16 mouse cellular contexts compared by ENCODE assay signal in the genomic region with DNA sequence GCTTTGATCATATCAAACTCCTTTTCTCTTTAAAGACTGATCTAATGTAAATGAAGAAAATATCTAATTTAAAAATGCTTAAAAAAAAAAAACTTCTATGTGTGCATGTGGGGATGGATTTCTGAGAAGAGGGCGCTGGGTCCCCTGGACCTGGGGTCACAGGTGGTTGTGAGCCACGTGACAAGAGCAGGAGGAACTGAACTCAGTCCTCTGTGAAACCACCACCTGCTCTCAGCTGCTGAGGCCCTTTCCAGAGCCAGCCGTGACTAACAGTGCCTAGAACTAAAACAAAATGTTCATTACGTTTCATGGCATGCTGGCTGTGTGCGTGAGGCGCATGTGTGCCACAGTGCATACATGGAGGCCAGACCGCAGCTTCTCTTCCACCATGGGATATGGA. TPM values are rescaled to one million over a fixed set of nuclear protein-coding genes. Genes with fewer than 3 reads are reported as not detected.
A peak's percentile ranks its signal among the peaks of the same experiment; 100 is the strongest.
DNase-seq lines count a peak whose midpoint lies in the region; ATAC-seq and TF ChIP-seq lines count a peak whose summit lies in the region.
"Had no signal": no experiment of that assay in that cellular context is flagged by ENCODE, and none has a peak within 500 bp of the region (broad histone marks: within the 10 kb centered on the region; RNA-seq: fewer than 3 reads in every experiment).

No protein-coding gene starts in this region.

- TF ChIP-seq CTCF in hindbrain, postnatal 0 days (IDR thresholded peaks at IDR 0.05; ENCODE audit: low read depth), result no peak
- TF ChIP-seq CTCF in CH12.LX (conservative IDR thresholded peaks at IDR 0.05 in 1 of 2, IDR thresholded peaks at IDR 0.05 in 1 of 2; ENCODE audit: low read depth in 2 of 2, low read length in 2 of 2), result no peak

- no peak overlapping the region for H3K4me3 ChIP-seq in hindbrain, postnatal 0 days (ENCODE audit: low read length)
- no peak overlapping the region for H3K4me3 ChIP-seq in hindbrain, embryonic 16.5 days (ENCODE audit: low read length)
- H3K4me3 ChIP-seq in midbrain, embryonic 13.5 days (replicated peaks), result no peak overlapping the region
- no peak overlapping the region for H3K4me3 ChIP-seq in midbrain, embryonic 15.5 days
- H3K4me3 ChIP-seq in CH12.LX (replicated peaks in 1 of 3; ENCODE audit: low read depth in 2 of 3, low read length in 2 of 3, poor library complexity in 1 of 3), result peak overlapping the region in 1 of 3 experiments; percentile 33
- H3K4me3 ChIP-seq: embryonic facial prominence, embryonic 12.5 days; intestine, embryonic 15.5 days; limb, embryonic 10.5 days; limb, embryonic 15.5 days had no signal

- WGBS in hindbrain, postnatal 0 days, result 88% methylated on average over 7 of the region's 7 CpGs
- 89% methylated on average over 7 of the region's 7 CpGs for WGBS in hindbrain, embryonic 16.5 days
- WGBS in midbrain, embryonic 13.5 days, result 94% methylated on average over 7 of the region's 7 CpGs
- 93% methylated on average over 7 of the region's 7 CpGs for whole genome bisulfite sequencing in midbrain, embryonic 15.5 days

- in situ Hi-C loops in CH12.LX (cut with MboI; ENCODE audit: low pct_ligation_motif_present, low pct_unique_long_range_greater_than_20kb, low sequenced_read_pairs), result loop anchor here (5.0 to 10.0 kb wide), 2 partner anchors 37 to 60 kb away; no protein-coding TSS in a partner anchor

- no peak for TF ChIP-seq POLR2A in CH12.LX (IDR thresholded peaks at IDR 0.05; ENCODE audit: low read depth, low read length)

- TF ChIP-seq RAD21 in CH12.LX (IDR thresholded peaks at IDR 0.05; ENCODE audit: low read depth, low read length), result no peak; the same call in 1 of the 2 replicates

- no peak for DNase-seq in hindbrain, postnatal 0 days (ENCODE audit: low spot score)
- peak; percentile 45 for DNase-seq in CH12.LX (ENCODE audit: extremely low read depth)
- peak; percentile 69 to 72 for DNase-seq in spleen, postnatal 36 days (ENCODE audit: low spot score in 2 of 2)
- DNase-seq in heart, postnatal 14 days, result no peak
- DNase-seq: cerebellum, adult 11-12 months; cerebellum, adult 9-11 months; gastrocnemius, postnatal 10 days; right cerebral cortex, postnatal 25 days had no signal

- no peak for TF ChIP-seq EP300 in CH12.LX (IDR thresholded peaks at IDR 0.05; ENCODE audit: low read length)

- no peak overlapping the region for H3K4me2 ChIP-seq in hindbrain, postnatal 0 days (ENCODE audit: low read depth, low read length)
- H3K4me2 ChIP-seq in hindbrain, embryonic 16.5 days (ENCODE audit: low read length), result no peak overlapping the region
- no peak overlapping the region for H3K4me2 ChIP-seq in midbrain, embryonic 13.5 days (replicated peaks)
- no peak overlapping the region for H3K4me2 ChIP-seq in midbrain, embryonic 15.5 days
- peak overlapping the region; percentile 4; the same call in 1 of the 2 replicates for H3K4me2 ChIP-seq in CH12.LX (ENCODE audit: insufficient read depth, low read depth, poor library complexity, severe bottlenecking)
- H3K4me2 ChIP-seq: embryonic facial prominence, embryonic 12.5 days; intestine, embryonic 15.5 days; limb, embryonic 15.5 days; midbrain, embryonic 11.5 days had no signal

- no peaks in the 10 kb centered on the region for H3K79me2 ChIP-seq in CH12.LX (replicated peaks; ENCODE audit: control insufficient read depth, extremely low read depth, insufficient read depth, poor library complexity, severe bottlenecking)

- no peak overlapping the region for H3K9ac ChIP-seq in hindbrain, postnatal 0 days (replicated peaks; ENCODE audit: low read length)
- H3K9ac ChIP-seq in hindbrain, embryonic 16.5 days (ENCODE audit: low read depth, low read length), result no peak overlapping the region
- no peak overlapping the region for H3K9ac ChIP-seq in midbrain, embryonic 13.5 days (replicated peaks)
- no peak overlapping the region for H3K9ac ChIP-seq in midbrain, embryonic 15.5 days
- H3K9ac ChIP-seq in CH12.LX (ENCODE audit: insufficient read depth, low read depth), result no peak overlapping the region
- H3K9ac ChIP-seq: embryonic facial prominence, embryonic 12.5 days; intestine, embryonic 15.5 days; limb, embryonic 15.5 days had no signal

- peaks cover 39% of the 10 kb centered on the region for H3K36me3 ChIP-seq in hindbrain, postnatal 0 days (ENCODE audit: insufficient read depth, low read length)
- H3K36me3 ChIP-seq in hindbrain, embryonic 16.5 days (ENCODE audit: control insufficient read depth, insufficient read depth, low read length), result peaks cover 19% of the 10 kb centered on the region
- H3K36me3 ChIP-seq in midbrain, embryonic 13.5 days, result peaks cover 79% of the 10 kb centered on the region
- peaks cover 25% of the 10 kb centered on the region for H3K36me3 ChIP-seq in midbrain, embryonic 15.5 days (replicated peaks)
- peaks cover 4 to 59% of the 10 kb centered on the region in 2 experiments for H3K36me3 ChIP-seq in CH12.LX (replicated peaks in 1 of 2; ENCODE audit: control insufficient read depth in 1 of 2, insufficient read depth in 1 of 2, low read length in 1 of 2)

- H3K27me3 ChIP-seq in hindbrain, postnatal 0 days (ENCODE audit: insufficient read depth, low read length), result no peaks in the 10 kb centered on the region
- no peaks in the 10 kb centered on the region for H3K27me3 ChIP-seq in hindbrain, embryonic 16.5 days (replicated peaks; ENCODE audit: control insufficient read depth, insufficient read depth, low read length)
- H3K27me3 ChIP-seq in midbrain, embryonic 13.5 days, result no peaks in the 10 kb centered on the region
- H3K27me3 ChIP-seq in midbrain, embryonic 15.5 days (replicated peaks), result no peaks in the 10 kb centered on the region
- no peaks in the 10 kb centered on the region for H3K27me3 ChIP-seq in CH12.LX (replicated peaks)
- H3K27me3 ChIP-seq: embryonic facial prominence, embryonic 12.5 days; intestine, embryonic 15.5 days; limb, embryonic 15.5 days had no signal

- dilution Hi-C loops in CH12.LX (cut with MboI; ENCODE audit: extremely low pct_ligation_motif_present, extremely low pct_unique_long_range_greater_than_20kb, low sequenced_read_pairs), result no loop called here

- intact Hi-C loops in heart, postnatal 14 days (cut with DNase I), result loop anchor here (5.0 to 10.0 kb wide), 2 partner anchors 82 to 160 kb away; no protein-coding TSS in a partner anchor

- ATAC-seq in hindbrain, postnatal 0 days, result peak; percentile 9; the same call in 1 of the 2 replicates
- no peak for ATAC-seq in hindbrain, embryonic 16.5 days
- peak; percentile 49; the same call in 1 of the 2 replicates for ATAC-seq in midbrain, embryonic 13.5 days
- no peak for ATAC-seq in midbrain, embryonic 15.5 days (replicated peaks)

- H3K27ac ChIP-seq in hindbrain, postnatal 0 days, result no peak overlapping the region
- no peak overlapping the region for H3K27ac ChIP-seq in hindbrain, embryonic 16.5 days (ENCODE audit: low read depth, low read length)
- no peak overlapping the region for H3K27ac ChIP-seq in midbrain, embryonic 13.5 days
- no peak overlapping the region for H3K27ac ChIP-seq in midbrain, embryonic 15.5 days
- H3K27ac ChIP-seq in CH12.LX (ENCODE audit: insufficient read depth, low read depth), result no peak overlapping the region
- H3K27ac ChIP-seq: embryonic facial prominence, embryonic 12.5 days; intestine, embryonic 15.5 days; limb, embryonic 10.5 days; limb, embryonic 15.5 days had no signal

- no peaks in the 10 kb centered on the region for H3K9me3 ChIP-seq in hindbrain, postnatal 0 days (ENCODE audit: low read length)
- H3K9me3 ChIP-seq in hindbrain, embryonic 16.5 days (ENCODE audit: control insufficient read depth, low read length), result no peaks in the 10 kb centered on the region
- no peaks in the 10 kb centered on the region for H3K9me3 ChIP-seq in midbrain, embryonic 13.5 days
- no peaks in the 10 kb centered on the region for H3K9me3 ChIP-seq in midbrain, embryonic 15.5 days
- H3K9me3 ChIP-seq in CH12.LX (replicated peaks; ENCODE audit: low read length), result no peaks in the 10 kb centered on the region
- H3K9me3 ChIP-seq: embryonic facial prominence, embryonic 12.5 days; intestine, embryonic 15.5 days; limb, embryonic 10.5 days; limb, embryonic 15.5 days had no signal

- no peaks in the 10 kb centered on the region for H3K4me1 ChIP-seq in hindbrain, postnatal 0 days (ENCODE audit: insufficient read depth, low read length)
- no peaks in the 10 kb centered on the region for H3K4me1 ChIP-seq in hindbrain, embryonic 16.5 days (ENCODE audit: control insufficient read depth, insufficient read depth, low read depth, low read length)
- H3K4me1 ChIP-seq in midbrain, embryonic 13.5 days (replicated peaks), result no peaks in the 10 kb centered on the region
- no peaks in the 10 kb centered on the region for H3K4me1 ChIP-seq in midbrain, embryonic 15.5 days
- H3K4me1 ChIP-seq in CH12.LX (ENCODE audit: control insufficient read depth in 1 of 2, insufficient read depth in 2 of 2), result peaks cover 5 to 16% of the 10 kb centered on the region in 2 experiments
- H3K4me1 ChIP-seq: embryonic facial prominence, embryonic 12.5 days; intestine, embryonic 15.5 days; limb, embryonic 10.5 days had no signal

TF ChIP-seq in CH12.LX, 34 proteins besides CTCF, POLR2A, EP300 and RAD21 (continues in another document):
- TF ChIP-seq ZC3H11A (IDR thresholded peaks at IDR 0.05; ENCODE audit: low read depth, low read length) (no peak), ZKSCAN1 (IDR thresholded peaks at IDR 0.05; ENCODE audit: borderline replicate concordance, low read depth, low read length) (no peak), MXI1 (IDR thresholded peaks at IDR 0.05; ENCODE audit: low read depth, low read length) (0 out of 2 replicates have a peak, but pooled peaks have one; percentile 29)

RNA-seq across cellular contexts. Expression of a gene that starts 17.4 kb away (rescaled TPM):
- total RNA-seq in hindbrain, postnatal 0 days (2014; rRNA removed), result 84.8 and 96.6 TPM in 2 replicates
- polyA plus RNA-seq in hindbrain, postnatal 0 days (2015; fragmentation: Nextera tagmentation; extraction: Ambion mirVana), result 79.8 and 92.3 TPM in 2 replicates
- 88.3 and 93.2 TPM in 2 replicates for polyA plus RNA-seq in hindbrain, embryonic 16.5 days (2015; fragmentation: Nextera tagmentation; extraction: Ambion mirVana)
- 122 and 125 TPM in 2 replicates for polyA plus RNA-seq in midbrain, embryonic 13.5 days (2015; fragmentation: Nextera tagmentation; extraction: Ambion mirVana)
- polyA plus RNA-seq in midbrain, embryonic 15.5 days (2015; fragmentation: Nextera tagmentation; extraction: Ambion mirVana), result 81.5 and 95.9 TPM in 2 replicates
- total RNA-seq in CH12.LX (2012; rRNA removed) (235 and 340 TPM in 2 replicates), CH12.LX (2014; rRNA removed) (516 and 549 TPM in 2 replicates)
- 395 and 423 TPM in 2 replicates for polyA plus RNA-seq in CH12.LX (2012; ENCODE audit: insufficient read length, low read depth)
- 1 to 10 TPM; 4.8 to 6.3 TPM for total RNA-seq in heart, postnatal 14 days (2021)

RNA-seq across cellular contexts. Expression of a gene that starts 20.3 kb away (rescaled TPM):
- total RNA-seq in hindbrain, postnatal 0 days (2014; rRNA removed), result 15.5 and 28.0 TPM in 2 replicates
- polyA plus RNA-seq in hindbrain, postnatal 0 days (2015; fragmentation: Nextera tagmentation; extraction: Ambion mirVana), result 20.9 and 22.8 TPM in 2 replicates
- polyA plus RNA-seq in hindbrain, embryonic 16.5 days (2015; fragmentation: Nextera tagmentation; extraction: Ambion mirVana), result 24.1 and 24.4 TPM in 2 replicates
- polyA plus RNA-seq in midbrain, embryonic 13.5 days (2015; fragmentation: Nextera tagmentation; extraction: Ambion mirVana), result 43.3 and 45.4 TPM in 2 replicates
- 31.1 and 33.6 TPM in 2 replicates for polyA plus RNA-seq in midbrain, embryonic 15.5 days (2015; fragmentation: Nextera tagmentation; extraction: Ambion mirVana)
- total RNA-seq in CH12.LX (2012; rRNA removed), result 9.9 and 10.2 TPM in 2 replicates
- 18.3 and 19.2 TPM in 2 replicates for total RNA-seq in CH12.LX (2014; rRNA removed)
- polyA plus RNA-seq in CH12.LX (2012; ENCODE audit: insufficient read length, low read depth), result 11.7 and 12.2 TPM in 2 replicates
- 1 to 10 TPM; 3.2 to 3.7 TPM for total RNA-seq in heart, postnatal 14 days (2021)

Comparison
In these comparisons a context has a peak if more than half of its experiments do, and no peak if none do; other contexts are left out.
1. ATAC-seq: peak in hindbrain, postnatal 0 days (single experiment) and midbrain, embryonic 13.5 days (single experiment); none in hindbrain, embryonic 16.5 days (single experiment) and midbrain, embryonic 15.5 days (single experiment).
2. DNase-seq: peak in CH12.LX (single experiment) and spleen, postnatal 36 days (2 of 2); none in hindbrain, postnatal 0 days (single experiment) and heart, postnatal 14 days (0 of 2).